11 mouse cellular contexts compared by ENCODE assay signal in genomic region chr17:69506070-69506469, GRCm38 (mm10).
DNase-seq lines count a peak whose midpoint lies in the region; ATAC-seq and TF ChIP-seq lines count a peak whose summit lies in the region.
"Had no signal": no experiment of that assay in that cellular context is flagged by ENCODE, and none has a peak within 500 bp of the region (broad histone marks: within the 10 kb centered on the region; RNA-seq: fewer than 3 reads in every experiment).

No protein-coding gene starts in this region.

- ATAC-seq in lung, embryonic 14.5 days (ENCODE audit: insufficient read depth): no peak
- ATAC-seq: intestine, embryonic 16.5 days had no signal

- TF ChIP-seq CTCF in lung, embryonic 14.5 days (IDR thresholded peaks at IDR 0.05; ENCODE audit: low read depth): peak; percentile 49

- intact Hi-C loops in heart, postnatal 10 days (cut with DNase I): no loop called here
- intact Hi-C loops in heart, postnatal 36 days (cut with DNase I): no loop called here

- no peaks in the 10 kb centered on the region for H3K36me3 ChIP-seq in lung, embryonic 14.5 days (ENCODE audit: insufficient read depth)
- H3K36me3 ChIP-seq: liver, embryonic 13.5 days had no signal

- no peaks in the 10 kb centered on the region for H3K9me3 ChIP-seq in lung, embryonic 14.5 days (ENCODE audit: low read depth, low read length)
- H3K9me3 ChIP-seq: liver, embryonic 13.5 days had no signal

- no peaks in the 10 kb centered on the region for H3K4me1 ChIP-seq in lung, embryonic 14.5 days (ENCODE audit: insufficient read depth)
- H3K4me1 ChIP-seq: liver, embryonic 13.5 days had no signal

- no peaks in the 10 kb centered on the region for H3K27me3 ChIP-seq in lung, embryonic 14.5 days (ENCODE audit: insufficient read depth, low read length)
- H3K27me3 ChIP-seq: liver, embryonic 13.5 days had no signal

- peak; percentile 7 to 15 for DNase-seq in heart, postnatal 10 days
- DNase-seq in heart, adult 18-20 months: no peak
- DNase-seq in lung, embryonic 14.5 days: peak; percentile 66
- no peak for DNase-seq in lung, postnatal 10 days
- peak; percentile 68 for DNase-seq in brain, adult 2 months (ENCODE audit: low read depth, low spot score)
- peak; percentile 16 to 34 for DNase-seq in layer of hippocampus, postnatal 10 days (ENCODE audit: low spot score in 2 of 2)
- DNase-seq in B cell, adult 2 months: no peak
- no peak for DNase-seq in heart, postnatal 36 days
- DNase-seq: gastrocnemius, postnatal 25 days; liver, embryonic 13.5 days had no signal

- H3K9ac ChIP-seq in lung, embryonic 14.5 days: no peak overlapping the region
- H3K9ac ChIP-seq: liver, embryonic 13.5 days had no signal

- 34% methylated on average over 3 of the region's 3 CpGs for WGBS in lung, embryonic 14.5 days

- no peak overlapping the region for H3K4me3 ChIP-seq in lung, embryonic 14.5 days (ENCODE audit: low read depth, low read length)
- H3K4me3 ChIP-seq: liver, embryonic 13.5 days had no signal

- no peak overlapping the region for H3K27ac ChIP-seq in lung, embryonic 14.5 days (ENCODE audit: low read depth)
- H3K27ac ChIP-seq: liver, embryonic 13.5 days had no signal

- H3K4me2 ChIP-seq in lung, embryonic 14.5 days: no peak overlapping the region
- H3K4me2 ChIP-seq: liver, embryonic 13.5 days had no signal

Comparison
In these comparisons a context has a peak if more than half of its experiments do, and no peak if none do; other contexts are left out.
1. DNase-seq: peak in heart, postnatal 10 days (2 of 2), lung, embryonic 14.5 days (single experiment), brain, adult 2 months (single experiment) and layer of hippocampus, postnatal 10 days (2 of 2); none in heart, adult 18-20 months (0 of 2), lung, postnatal 10 days (single experiment), B cell, adult 2 months (0 of 2) and heart, postnatal 36 days (0 of 2).